ENCODE assay signal across 7 mouse cellular contexts in genomic region chr10:79986963-79987362, GRCm38 (mm10). TPM values are rescaled to one million over a fixed set of nuclear protein-coding genes. Genes with fewer than 3 reads are reported as not detected.
DNase-seq lines count a peak whose midpoint lies in the region; ATAC-seq and TF ChIP-seq lines count a peak whose summit lies in the region.

No protein-coding gene starts in this region.

- DNase-seq in adrenal gland, adult 8-10 months, result peak; percentile 73
- peak; percentile 79 for DNase-seq in embryo, embryonic 11.5 days (ENCODE audit: low read depth, low spot score)
- peak; percentile 88 to 91 for DNase-seq in heart, adult 2 months
- DNase-seq in kidney, adult 2 months, result peak; percentile 89
- DNase-seq in spleen, adult 2 months (ENCODE audit: low read depth in 1 of 2, low spot score in 2 of 2), result peak; percentile 87 to 91

- H3K4me1 ChIP-seq in heart, adult 2 months (ENCODE audit: control insufficient read depth, insufficient read depth, low read length), result peaks cover 23% of the 10 kb centered on the region
- H3K4me1 ChIP-seq in kidney, adult 2 months (ENCODE audit: control insufficient read depth, insufficient read depth, low read length), result peaks cover 23% of the 10 kb centered on the region
- peaks cover 58% of the 10 kb centered on the region for H3K4me1 ChIP-seq in limb, embryonic 13.5 days
- peaks cover 43% of the 10 kb centered on the region for H3K4me1 ChIP-seq in midbrain, embryonic 15.5 days
- peaks cover 38% of the 10 kb centered on the region for H3K4me1 ChIP-seq in spleen, adult 2 months (ENCODE audit: control insufficient read depth, insufficient read depth, insufficient read length)

- 0 out of 2 replicates have a peak, but pooled peaks have one; percentile 20 for TF ChIP-seq EP300 in heart, adult 2 months (IDR thresholded peaks at IDR 0.05; ENCODE audit: insufficient read depth, low read depth, low read length)

- peaks cover 10% of the 10 kb centered on the region for H3K9me3 ChIP-seq in limb, embryonic 13.5 days
- no peaks in the 10 kb centered on the region for H3K9me3 ChIP-seq in midbrain, embryonic 15.5 days

- no peak overlapping the region for H3K9ac ChIP-seq in heart, adult 2 months (ENCODE audit: low read depth, low read length)
- H3K9ac ChIP-seq in limb, embryonic 13.5 days, result 0 out of 2 replicates have a peak overlapping the region, but pooled peaks have one; percentile 90
- no peak overlapping the region for H3K9ac ChIP-seq in midbrain, embryonic 15.5 days

- H3K79me2 ChIP-seq in heart, adult 2 months (replicated peaks; ENCODE audit: control insufficient read depth, insufficient read depth, low read length), result peaks cover 2% of the 10 kb centered on the region

- 0 out of 2 replicates have a peak, but pooled peaks have one; percentile 13 for TF ChIP-seq POLR2A in heart, adult 2 months (IDR thresholded peaks at IDR 0.05; ENCODE audit: insufficient read depth, low read depth, low read length)
- no peak for TF ChIP-seq POLR2A in kidney, adult 2 months (IDR thresholded peaks at IDR 0.05; ENCODE audit: low read depth, low read length)
- TF ChIP-seq POLR2A in spleen, adult 2 months (IDR thresholded peaks at IDR 0.05; ENCODE audit: low read depth, low read length), result no peak

- no peaks in the 10 kb centered on the region for H3K27me3 ChIP-seq in heart, adult 2 months (ENCODE audit: control insufficient read depth, insufficient read depth, low read length)
- H3K27me3 ChIP-seq in kidney, adult 2 months (replicated peaks; ENCODE audit: control insufficient read depth, insufficient read depth, low read length), result no peaks in the 10 kb centered on the region
- H3K27me3 ChIP-seq in limb, embryonic 13.5 days, result no peaks in the 10 kb centered on the region
- H3K27me3 ChIP-seq in midbrain, embryonic 15.5 days (replicated peaks), result peaks cover 42% of the 10 kb centered on the region
- no peaks in the 10 kb centered on the region for H3K27me3 ChIP-seq in spleen, adult 2 months (ENCODE audit: control insufficient read depth, insufficient read depth, low read length)

- intact Hi-C loops in heart, adult 2 months (cut with DNase I), result loop anchor here (2.0 to 10.0 kb wide), 3 partner anchors 65 to 278 kb away; partner anchors contain the start of genes Dazap1, Gamt and Stk11

- no peaks in the 10 kb centered on the region for H3K36me3 ChIP-seq in heart, adult 2 months (ENCODE audit: control insufficient read depth, insufficient read depth, low read length)
- H3K36me3 ChIP-seq in kidney, adult 2 months (ENCODE audit: control insufficient read depth, insufficient read depth, low read length), result no peaks in the 10 kb centered on the region
- H3K36me3 ChIP-seq in limb, embryonic 13.5 days, result peaks cover 14% of the 10 kb centered on the region
- H3K36me3 ChIP-seq in midbrain, embryonic 15.5 days (replicated peaks), result no peaks in the 10 kb centered on the region
- peaks cover 9% of the 10 kb centered on the region for H3K36me3 ChIP-seq in spleen, adult 2 months (ENCODE audit: control insufficient read depth, insufficient read depth, low read length)

- H3K4me3 ChIP-seq in heart, adult 2 months, result peak overlapping the region; percentile 15; the same call in 1 of the 2 replicates
- H3K4me3 ChIP-seq in kidney, adult 2 months (ENCODE audit: insufficient read depth, low read depth, low read length), result no peak overlapping the region
- peak overlapping the region; percentile 5; the same call in 1 of the 2 replicates for H3K4me3 ChIP-seq in limb, embryonic 13.5 days
- peak overlapping the region; percentile 8; the same call in 1 of the 2 replicates for H3K4me3 ChIP-seq in midbrain, embryonic 15.5 days
- peak overlapping the region; percentile 22; the same call in 1 of the 2 replicates for H3K4me3 ChIP-seq in spleen, adult 2 months (ENCODE audit: extremely low read depth, insufficient read depth, insufficient read length)

- peak overlapping the region; percentile 89 for H3K4me2 ChIP-seq in limb, embryonic 13.5 days (replicated peaks)
- peak overlapping the region; percentile 19 for H3K4me2 ChIP-seq in midbrain, embryonic 15.5 days

- 9% methylated on average over 11 of the region's 11 CpGs for WGBS in heart, adult 2 months
- 8% methylated on average over 11 of the region's 11 CpGs for WGBS in kidney, adult 2 months
- WGBS in limb, embryonic 13.5 days, result 6% methylated on average over 11 of the region's 11 CpGs
- 3% methylated on average over 11 of the region's 11 CpGs for WGBS in midbrain, embryonic 15.5 days
- under 1% methylated on average over 11 of the region's 11 CpGs for WGBS in spleen, adult 2 months

- H3K27ac ChIP-seq in heart, adult 2 months, result peak overlapping the region; percentile 96
- peak overlapping the region; percentile 36; the same call in 1 of the 2 replicates for H3K27ac ChIP-seq in kidney, adult 2 months (ENCODE audit: insufficient read depth, low read depth, low read length)
- peak overlapping the region; percentile 88 for H3K27ac ChIP-seq in limb, embryonic 13.5 days
- no peak overlapping the region for H3K27ac ChIP-seq in midbrain, embryonic 15.5 days
- peak overlapping the region; percentile 97 for H3K27ac ChIP-seq in spleen, adult 2 months (ENCODE audit: insufficient read depth, low read length)

- no peak for ATAC-seq in limb, embryonic 13.5 days (ENCODE audit: low FRiP score, low read depth)
- no peak for ATAC-seq in midbrain, embryonic 15.5 days (replicated peaks)

- TF ChIP-seq CTCF in heart, adult 2 months (IDR thresholded peaks at IDR 0.05), result peak; percentile 98
- peak; percentile 76 for TF ChIP-seq CTCF in kidney, adult 2 months (conservative IDR thresholded peaks at IDR 0.05; ENCODE audit: insufficient read depth, insufficient read length, low read depth, low read length)
- TF ChIP-seq CTCF in spleen, adult 2 months (IDR thresholded peaks at IDR 0.05; ENCODE audit: extremely low read depth, insufficient read depth, insufficient read length, insufficient replicate concordance), result peak; percentile 86

RNA-seq across cellular contexts. Expression of gene Cnn2, which starts 1.4 kb away (rescaled TPM):
- total RNA-seq in adrenal gland, adult 8-10 months (2022), result 10 to 100 TPM; 23.9 to 36.3 (median 30.0) TPM
- total RNA-seq in heart, adult 2 months (2021), result 10 to 100 TPM; 30.2 to 39.3 TPM
- 52.5 and 60.7 TPM in 2 replicates for polyA plus RNA-seq in heart, adult 2 months (2012; rRNA removed)
- 52.3 and 55.5 TPM in 2 replicates for polyA plus RNA-seq in kidney, adult 2 months (2012; rRNA removed)
- 287 and 299 TPM in 2 replicates for polyA plus RNA-seq in limb, embryonic 13.5 days (2015; fragmentation: Nextera tagmentation; extraction: Ambion mirVana)
- polyA plus RNA-seq in midbrain, embryonic 15.5 days (2015; fragmentation: Nextera tagmentation; extraction: Ambion mirVana), result 28.6 and 34.4 TPM in 2 replicates
- polyA plus RNA-seq in spleen, adult 2 months (2012; rRNA removed), result 297 and 409 TPM in 2 replicates

RNA-seq across cellular contexts. Expression of gene Tmem259, which starts 2.8 kb away (rescaled TPM):
- 100 to 1,000 TPM; 132 to 155 (median 141) TPM for total RNA-seq in adrenal gland, adult 8-10 months (2022)
- total RNA-seq in heart, adult 2 months (2021), result 100 to 1,000 TPM; 109 to 124 TPM
- 184 and 220 TPM in 2 replicates for polyA plus RNA-seq in heart, adult 2 months (2012; rRNA removed)
- 262 and 316 TPM in 2 replicates for polyA plus RNA-seq in kidney, adult 2 months (2012; rRNA removed)
- 16.0 and 19.5 TPM in 2 replicates for polyA plus RNA-seq in limb, embryonic 13.5 days (2015; fragmentation: Nextera tagmentation; extraction: Ambion mirVana)
- 24.3 and 28.3 TPM in 2 replicates for polyA plus RNA-seq in midbrain, embryonic 15.5 days (2015; fragmentation: Nextera tagmentation; extraction: Ambion mirVana)
- polyA plus RNA-seq in spleen, adult 2 months (2012; rRNA removed), result 266 and 371 TPM in 2 replicates

RNA-seq across cellular contexts. Expression of gene Abca7, which starts 9.3 kb away (rescaled TPM):
- 10 to 100 TPM; 21.6 to 35.5 (median 27.8) TPM for total RNA-seq in adrenal gland, adult 8-10 months (2022)
- total RNA-seq in heart, adult 2 months (2021), result 1 to 10 TPM; 6.6 to 8.0 TPM
- 9.2 and 10.8 TPM in 2 replicates for polyA plus RNA-seq in heart, adult 2 months (2012; rRNA removed)
- 10.6 and 11.8 TPM in 2 replicates for polyA plus RNA-seq in kidney, adult 2 months (2012; rRNA removed)
- polyA plus RNA-seq in limb, embryonic 13.5 days (2015; fragmentation: Nextera tagmentation; extraction: Ambion mirVana), result 1.8 and 1.9 TPM in 2 replicates
- polyA plus RNA-seq in midbrain, embryonic 15.5 days (2015; fragmentation: Nextera tagmentation; extraction: Ambion mirVana), result 4.4 and 4.8 TPM in 2 replicates
- polyA plus RNA-seq in spleen, adult 2 months (2012; rRNA removed), result 50.4 and 64.5 TPM in 2 replicates

RNA-seq across cellular contexts. Expression of gene Grin3b, which starts 16.4 kb away (rescaled TPM):
- 1 to 10 TPM in 1 of 4 experiments, under 1 TPM in 1, not detected in 2; 0.83 to 1.4 TPM for total RNA-seq in adrenal gland, adult 8-10 months (2022)
- total RNA-seq in heart, adult 2 months (2021), result under 1 TPM; 0.20 to 0.31 TPM
- 0.20 and 0.29 TPM in 2 replicates for polyA plus RNA-seq in heart, adult 2 months (2012; rRNA removed)
- polyA plus RNA-seq in kidney, adult 2 months (2012; rRNA removed), result 1.6 and 2.0 TPM in 2 replicates
- polyA plus RNA-seq in limb, embryonic 13.5 days (2015; fragmentation: Nextera tagmentation; extraction: Ambion mirVana), result 0.41 and 0.73 TPM in 2 replicates
- 0.34 and 0.66 TPM in 2 replicates for polyA plus RNA-seq in midbrain, embryonic 15.5 days (2015; fragmentation: Nextera tagmentation; extraction: Ambion mirVana)
- polyA plus RNA-seq in spleen, adult 2 months (2012; rRNA removed), result 0.12 and 0.16 TPM in 2 replicates

RNA-seq across cellular contexts. Expression of gene Wdr18, which starts 27.0 kb away (rescaled TPM):
- 10 to 100 TPM; 31.7 to 43.0 (median 36.6) TPM for total RNA-seq in adrenal gland, adult 8-10 months (2022)
- 10 to 100 TPM; 27.8 to 29.4 TPM for total RNA-seq in heart, adult 2 months (2021)
- 31.7 and 32.2 TPM in 2 replicates for polyA plus RNA-seq in heart, adult 2 months (2012; rRNA removed)
- polyA plus RNA-seq in kidney, adult 2 months (2012; rRNA removed), result 60.4 and 67.5 TPM in 2 replicates
- 105 and 106 TPM in 2 replicates for polyA plus RNA-seq in limb, embryonic 13.5 days (2015; fragmentation: Nextera tagmentation; extraction: Ambion mirVana)
- polyA plus RNA-seq in midbrain, embryonic 15.5 days (2015; fragmentation: Nextera tagmentation; extraction: Ambion mirVana), result 87.3 and 87.5 TPM in 2 replicates
- polyA plus RNA-seq in spleen, adult 2 months (2012; rRNA removed), result 41.2 and 51.6 TPM in 2 replicates
